In the genomic region with DNA sequence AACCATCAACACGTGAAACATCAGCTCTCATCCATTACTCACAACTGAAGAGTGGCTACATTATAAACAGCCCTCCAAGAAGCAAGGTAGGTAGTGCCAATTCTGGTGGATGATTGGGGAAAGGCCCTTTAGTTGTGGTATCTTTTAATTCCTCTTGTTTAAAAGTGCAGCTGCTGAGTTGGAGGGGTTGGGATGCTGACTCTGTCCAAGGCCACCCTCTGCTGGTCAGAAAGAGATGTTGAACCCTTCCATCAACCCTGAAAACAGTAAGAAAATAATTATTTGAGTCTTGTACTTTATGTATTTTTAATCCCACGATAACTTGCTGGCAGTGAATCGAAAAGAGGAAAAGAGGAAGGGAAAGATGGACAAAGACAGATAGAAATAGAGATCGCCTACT, we compare ENCODE assay signal across 10 mouse cellular contexts. TPM values are rescaled to one million over a fixed set of nuclear protein-coding genes. Genes with fewer than 3 reads are reported as not detected.
DNase-seq lines count a peak whose midpoint lies in the region; ATAC-seq and TF ChIP-seq lines count a peak whose summit lies in the region.
"Had no signal": no experiment of that assay in that cellular context is flagged by ENCODE, and none has a peak within 500 bp of the region (broad histone marks: within the 10 kb centered on the region; RNA-seq: fewer than 3 reads in every experiment).

No protein-coding gene starts in this region.

- no peak overlapping the region for H3K9ac ChIP-seq in intestine, postnatal 0 days (ENCODE audit: low read depth, low read length)
- no peak overlapping the region for H3K9ac ChIP-seq in intestine, embryonic 16.5 days (ENCODE audit: low read depth, low read length)
- H3K9ac ChIP-seq in stomach, postnatal 0 days (ENCODE audit: low read length) = no peak overlapping the region
- H3K9ac ChIP-seq: stomach, embryonic 15.5 days had no signal

- no peak overlapping the region for H3K4me2 ChIP-seq in intestine, postnatal 0 days (replicated peaks; ENCODE audit: low read depth)
- no peak overlapping the region for H3K4me2 ChIP-seq in intestine, embryonic 16.5 days (ENCODE audit: low read depth, low read length)
- H3K4me2 ChIP-seq in stomach, postnatal 0 days (replicated peaks; ENCODE audit: low read depth) = no peak overlapping the region
- H3K4me2 ChIP-seq: stomach, embryonic 15.5 days had no signal

- no peak for TF ChIP-seq EP300 in stomach, postnatal 0 days (optimal IDR thresholded peaks at IDR 0.05)

- 40% methylated on average over 4 of the region's 4 CpGs for WGBS in intestine, postnatal 0 days
- WGBS in intestine, embryonic 16.5 days = 52% methylated on average over 4 of the region's 4 CpGs
- 32% methylated on average over 4 of the region's 4 CpGs for WGBS in stomach, postnatal 0 days

- H3K4me1 ChIP-seq in intestine, postnatal 0 days (replicated peaks; ENCODE audit: control insufficient read depth, insufficient read depth, low read length) = no peaks in the 10 kb centered on the region
- 0 out of 2 replicates have a peak, but pooled peaks cover 3% of the 10 kb centered on the region for H3K4me1 ChIP-seq in intestine, embryonic 16.5 days (ENCODE audit: control insufficient read depth, insufficient read depth, low read length)
- H3K4me1 ChIP-seq in stomach, postnatal 0 days (replicated peaks; ENCODE audit: control insufficient read depth, insufficient read depth) = no peaks in the 10 kb centered on the region
- H3K4me1 ChIP-seq: stomach, embryonic 15.5 days had no signal

- no peak overlapping the region for H3K4me3 ChIP-seq in intestine, postnatal 0 days (ENCODE audit: low read depth, low read length)
- no peak overlapping the region for H3K4me3 ChIP-seq in intestine, embryonic 16.5 days (ENCODE audit: low read length)
- no peak overlapping the region for H3K4me3 ChIP-seq in stomach, postnatal 0 days (ENCODE audit: low read depth, low read length)
- H3K4me3 ChIP-seq: stomach, embryonic 15.5 days had no signal

- no peak for ATAC-seq in intestine, postnatal 0 days
- no peak for ATAC-seq in intestine, embryonic 16.5 days
- 0 out of 2 replicates have a peak, but pooled peaks have one; percentile 48 for ATAC-seq in stomach, postnatal 0 days (ENCODE audit: low FRiP score, low TSS enrichment)
- ATAC-seq: hindbrain, embryonic 16.5 days had no signal

- DNase-seq in urinary bladder, postnatal 36 days (ENCODE audit: low spot score in 2 of 2) = peak; percentile 24 to 29
- DNase-seq in urinary bladder, postnatal 25 days (ENCODE audit: low spot score) = no peak
- peak; percentile 26 for DNase-seq in gastrocnemius, postnatal 10 days
- peak; percentile 38 for DNase-seq in stomach, postnatal 0 days (ENCODE audit: low spot score)
- no peak for DNase-seq in frontal cortex, postnatal 14 days (ENCODE audit: low spot score in 2 of 2)
- no peak for DNase-seq in adrenal gland, postnatal 25 days

- H3K9me3 ChIP-seq in intestine, postnatal 0 days (ENCODE audit: control insufficient read depth) = no peaks in the 10 kb centered on the region
- H3K9me3 ChIP-seq in intestine, embryonic 16.5 days (ENCODE audit: control insufficient read depth, low read length) = no peaks in the 10 kb centered on the region
- H3K9me3 ChIP-seq in stomach, postnatal 0 days (ENCODE audit: control insufficient read depth, low read length) = no peaks in the 10 kb centered on the region
- H3K9me3 ChIP-seq: stomach, embryonic 15.5 days had no signal

- TF ChIP-seq CTCF in intestine, postnatal 0 days (IDR thresholded peaks at IDR 0.05; ENCODE audit: low read depth) = peak; percentile 84
- peak; percentile 88 for TF ChIP-seq CTCF in stomach, postnatal 0 days (IDR thresholded peaks at IDR 0.05; ENCODE audit: low read depth)

- H3K27ac ChIP-seq in intestine, postnatal 0 days (ENCODE audit: low read depth, low read length) = no peak overlapping the region
- H3K27ac ChIP-seq in intestine, embryonic 16.5 days (ENCODE audit: low read length) = no peak overlapping the region
- H3K27ac ChIP-seq in stomach, postnatal 0 days (replicated peaks) = no peak overlapping the region
- H3K27ac ChIP-seq: stomach, embryonic 15.5 days had no signal

- no peaks in the 10 kb centered on the region for H3K27me3 ChIP-seq in intestine, postnatal 0 days (replicated peaks; ENCODE audit: control insufficient read depth, insufficient read depth, low read length)
- no peaks in the 10 kb centered on the region for H3K27me3 ChIP-seq in intestine, embryonic 16.5 days (replicated peaks; ENCODE audit: control insufficient read depth, insufficient read depth, low read length)
- no peaks in the 10 kb centered on the region for H3K27me3 ChIP-seq in stomach, postnatal 0 days (ENCODE audit: control insufficient read depth, insufficient read depth, low read length)
- H3K27me3 ChIP-seq: stomach, embryonic 15.5 days had no signal

- H3K36me3 ChIP-seq in intestine, postnatal 0 days (ENCODE audit: control insufficient read depth, insufficient read depth) = no peaks in the 10 kb centered on the region
- H3K36me3 ChIP-seq in intestine, embryonic 16.5 days (ENCODE audit: control insufficient read depth, insufficient read depth, low read length) = no peaks in the 10 kb centered on the region
- no peaks in the 10 kb centered on the region for H3K36me3 ChIP-seq in stomach, postnatal 0 days (ENCODE audit: control insufficient read depth, insufficient read depth, low read length)
- H3K36me3 ChIP-seq: stomach, embryonic 15.5 days had no signal

RNA-seq across cellular contexts. Expression of a gene that starts 53.5 kb away (rescaled TPM):
- 72.4 and 87.9 TPM in 2 replicates for polyA plus RNA-seq in intestine, postnatal 0 days (2015; fragmentation: Nextera tagmentation; extraction: Ambion mirVana)
- 84.9 and 86.9 TPM in 2 replicates for polyA plus RNA-seq in intestine, embryonic 16.5 days (2015; fragmentation: Nextera tagmentation; extraction: Ambion mirVana)
- 10 to 100 TPM; 39.2 to 39.5 TPM for total RNA-seq in gastrocnemius, postnatal 10 days (2021)
- polyA plus RNA-seq in stomach, postnatal 0 days (2015; fragmentation: Nextera tagmentation; extraction: Ambion mirVana) = 58.3 and 67.7 TPM in 2 replicates
- total RNA-seq in adrenal gland, postnatal 25 days (2021) = 8.3 and 9.5 TPM in 2 replicates

Comparison
In these comparisons a context has a peak if more than half of its experiments do, and no peak if none do; other contexts are left out.
1. DNase-seq: peak in urinary bladder, postnatal 36 days (2 of 2), gastrocnemius, postnatal 10 days (single experiment) and stomach, postnatal 0 days (single experiment); none in urinary bladder, postnatal 25 days (single experiment), frontal cortex, postnatal 14 days (0 of 2) and adrenal gland, postnatal 25 days (single experiment).